Mouse (Mus musculus): ENCODE measurements around the gene Cdh6.

- no peak for TF ChIP-seq CTCF (IDR thresholded peaks at IDR 0.05; ENCODE audit: low read depth)
- TF ChIP-seq EP300 (IDR thresholded peaks at IDR 0.05; ENCODE audit: low read depth) = no peak
Observed at GRCm38 (mm10) chr15:13181430-13181829, 8.0 kb upstream of the Cdh6 start.
